Mouse (Mus musculus): Measurements from ENCODE around the gene D8Ertd738e. TPM values are rescaled to one million over a fixed set of nuclear protein-coding genes. Genes with fewer than 3 reads are reported as not detected.
A peak's percentile ranks its signal among the peaks of the same experiment; 100 is the strongest.

Gene D8Ertd738e
- total and polyA plus RNA-seq, 3 experiments, result 158 to 249 (median 206) TPM

DNA sequence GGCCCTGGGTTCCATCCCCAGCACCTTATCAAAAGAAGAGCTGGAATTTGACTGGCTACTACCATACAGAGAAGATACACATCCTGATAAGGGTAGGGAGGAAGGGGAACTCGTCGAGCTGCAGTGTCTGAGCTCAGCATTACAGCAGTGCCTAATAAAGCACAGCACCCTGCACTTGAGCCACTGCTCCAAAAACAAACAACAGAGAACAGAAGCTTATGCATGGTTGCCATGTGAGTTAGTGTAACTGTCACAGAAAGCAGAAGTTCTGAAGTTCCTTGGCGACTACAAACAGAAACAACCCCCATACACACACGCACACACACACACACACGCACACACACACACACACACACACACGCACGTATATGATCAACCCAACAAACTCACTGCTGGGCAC, 29.4 kb downstream of the D8Ertd738e start:
- peak in 1 of 2 experiments; percentile 40 for DNase-seq
- no peak overlapping the region for H3K27ac ChIP-seq
- intact Hi-C loops (cut with DNase I), result no loop called here

DNA sequence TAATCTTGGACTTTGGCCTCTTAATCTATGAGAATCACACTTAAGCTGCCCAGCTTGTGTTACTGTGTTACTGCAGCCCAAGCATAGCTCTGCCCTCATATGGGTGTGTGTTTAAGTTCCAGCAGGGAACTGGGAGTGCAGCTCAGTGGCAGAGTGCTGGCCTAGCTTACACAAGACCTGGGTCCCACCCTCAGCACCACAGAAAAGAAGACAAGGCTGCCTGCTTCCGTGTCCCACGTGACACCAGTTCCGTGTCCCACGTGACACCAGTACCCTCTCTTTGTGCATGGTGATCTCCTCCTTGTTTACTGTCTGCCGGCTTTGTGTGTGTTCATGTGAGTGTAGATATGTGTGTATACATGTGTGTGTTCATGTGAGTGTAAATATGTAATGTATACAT, 31.4 kb downstream of the D8Ertd738e start:
- Histone ChIP-seq H3K27ac (no peak overlapping the region), H3K9ac (ENCODE audit: low read depth, low read length) (no peak overlapping the region), H3K4me3 (no peak overlapping the region), H3K4me1 (ENCODE audit: control insufficient read depth, insufficient read depth, low read length) (no peaks in the 10 kb centered on the region), H3K36me3 (ENCODE audit: control insufficient read depth, insufficient read depth, low read length) (no peaks in the 10 kb centered on the region), H3K27me3 (ENCODE audit: control insufficient read depth, insufficient read depth, low read length) (no peaks in the 10 kb centered on the region), H3K79me2 (replicated peaks; ENCODE audit: control insufficient read depth, insufficient read depth, low read length) (no peaks in the 10 kb centered on the region)
- TF ChIP-seq EP300 (IDR thresholded peaks at IDR 0.05; ENCODE audit: insufficient read depth, low read depth, low read length), result no peak
- TF ChIP-seq POLR2A (IDR thresholded peaks at IDR 0.05; ENCODE audit: insufficient read depth, low read depth, low read length), result no peak
- TF ChIP-seq CTCF (IDR thresholded peaks at IDR 0.05), result no peak
- DNase-seq, result peak; percentile 23 to 46
- intact Hi-C loops (cut with DNase I), result no loop called here
- 98% methylated on average over 5 of the region's 5 CpGs for WGBS

More for the DNA sequence above, 29.4 kb downstream of the D8Ertd738e start:
- WGBS, result 67% methylated on average over 7 of the region's 7 CpGs
- no peaks in the 10 kb centered on the region for H3K4me1 ChIP-seq (ENCODE audit: control insufficient read depth, insufficient read depth, low read length)
- H3K27me3 ChIP-seq (ENCODE audit: control insufficient read depth, insufficient read depth, low read length), result no peaks in the 10 kb centered on the region
- TF ChIP-seq POLR2A (IDR thresholded peaks at IDR 0.05; ENCODE audit: insufficient read depth, low read depth, low read length) (no peak), CTCF (IDR thresholded peaks at IDR 0.05) (no peak), EP300 (IDR thresholded peaks at IDR 0.05; ENCODE audit: insufficient read depth, low read depth, low read length) (no peak)
- no peaks in the 10 kb centered on the region for H3K36me3 ChIP-seq (ENCODE audit: control insufficient read depth, insufficient read depth, low read length)
- H3K4me3 ChIP-seq, result no peak overlapping the region
- H3K79me2 ChIP-seq (replicated peaks; ENCODE audit: control insufficient read depth, insufficient read depth, low read length), result no peaks in the 10 kb centered on the region
- H3K9ac ChIP-seq (ENCODE audit: low read depth, low read length), result no peak overlapping the region

DNA sequence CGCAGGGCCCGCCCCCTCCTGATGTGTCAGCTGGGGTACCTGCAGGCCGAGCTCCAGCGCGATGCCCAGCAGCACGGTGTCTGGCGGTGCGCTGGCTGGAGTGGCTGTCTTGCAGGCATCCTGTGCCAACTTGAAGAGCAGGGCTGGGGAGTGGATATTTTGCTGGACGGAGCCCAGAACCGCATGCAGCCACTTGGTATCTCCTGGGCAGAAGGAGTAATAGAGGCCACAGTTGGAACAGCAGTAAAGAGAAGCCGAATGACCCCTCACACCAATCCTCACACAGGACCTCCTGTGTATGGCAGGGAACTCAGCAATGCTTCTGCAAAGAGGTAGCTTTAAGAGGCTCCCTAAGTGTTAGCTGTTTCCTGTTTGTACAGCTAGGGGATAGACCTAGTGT, 32.3 kb downstream of the D8Ertd738e start:
- no peaks in the 10 kb centered on the region for H3K4me1 ChIP-seq (ENCODE audit: control insufficient read depth, insufficient read depth, low read length)
- H3K27me3 ChIP-seq (ENCODE audit: control insufficient read depth, insufficient read depth, low read length), result no peaks in the 10 kb centered on the region
- H3K79me2 ChIP-seq (replicated peaks; ENCODE audit: control insufficient read depth, insufficient read depth, low read length), result no peaks in the 10 kb centered on the region
- H3K4me3 ChIP-seq, result no peak overlapping the region
- H3K9ac ChIP-seq (ENCODE audit: low read depth, low read length), result no peak overlapping the region
- no peak for DNase-seq
- 83% methylated on average over 11 of the region's 11 CpGs for WGBS
- H3K27ac ChIP-seq, result no peak overlapping the region
- no peaks in the 10 kb centered on the region for H3K36me3 ChIP-seq (ENCODE audit: control insufficient read depth, insufficient read depth, low read length)
- TF ChIP-seq CTCF (IDR thresholded peaks at IDR 0.05) (no peak), EP300 (IDR thresholded peaks at IDR 0.05; ENCODE audit: insufficient read depth, low read depth, low read length) (no peak), POLR2A (IDR thresholded peaks at IDR 0.05; ENCODE audit: insufficient read depth, low read depth, low read length) (no peak)
- intact Hi-C loops (cut with DNase I), result no loop called here

DNA sequence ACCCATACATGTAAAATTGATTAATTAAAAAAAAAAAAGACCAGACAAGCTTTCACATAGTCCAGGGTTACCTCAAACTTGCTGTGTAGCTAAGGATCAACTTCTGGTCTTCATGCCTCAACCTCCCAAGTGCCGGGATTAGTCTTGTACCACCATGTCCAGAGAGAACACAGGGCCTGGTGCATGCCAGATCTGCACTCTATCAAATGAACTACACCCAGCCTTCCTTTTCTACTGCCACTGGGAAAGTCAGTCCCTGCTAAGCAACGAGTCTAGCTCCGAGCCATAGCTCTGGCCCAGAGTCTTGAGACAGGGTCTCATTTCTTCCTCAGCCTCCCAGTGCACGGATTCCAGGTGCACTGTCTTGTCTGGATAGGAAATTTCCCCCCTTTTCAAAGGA, 36.2 kb downstream of the D8Ertd738e start:
- H3K9ac ChIP-seq (ENCODE audit: low read depth, low read length), result no peak overlapping the region
- intact Hi-C loops (cut with DNase I), result no loop called here
- H3K79me2 ChIP-seq (replicated peaks; ENCODE audit: control insufficient read depth, insufficient read depth, low read length), result no peaks in the 10 kb centered on the region
- no peak for TF ChIP-seq CTCF (IDR thresholded peaks at IDR 0.05)
- TF ChIP-seq POLR2A (IDR thresholded peaks at IDR 0.05; ENCODE audit: insufficient read depth, low read depth, low read length), result no peak
- no peak for TF ChIP-seq EP300 (IDR thresholded peaks at IDR 0.05; ENCODE audit: insufficient read depth, low read depth, low read length)
- H3K27me3 ChIP-seq (ENCODE audit: control insufficient read depth, insufficient read depth, low read length), result no peaks in the 10 kb centered on the region
- 91% methylated on average over 4 of the region's 4 CpGs for WGBS
- H3K4me3 ChIP-seq, result no peak overlapping the region
- H3K4me1 ChIP-seq (ENCODE audit: control insufficient read depth, insufficient read depth, low read length), result peaks cover 14% of the 10 kb centered on the region
- peaks cover 13% of the 10 kb centered on the region for H3K36me3 ChIP-seq (ENCODE audit: control insufficient read depth, insufficient read depth, low read length)
- no peak for DNase-seq
- no peak overlapping the region for H3K27ac ChIP-seq

DNA sequence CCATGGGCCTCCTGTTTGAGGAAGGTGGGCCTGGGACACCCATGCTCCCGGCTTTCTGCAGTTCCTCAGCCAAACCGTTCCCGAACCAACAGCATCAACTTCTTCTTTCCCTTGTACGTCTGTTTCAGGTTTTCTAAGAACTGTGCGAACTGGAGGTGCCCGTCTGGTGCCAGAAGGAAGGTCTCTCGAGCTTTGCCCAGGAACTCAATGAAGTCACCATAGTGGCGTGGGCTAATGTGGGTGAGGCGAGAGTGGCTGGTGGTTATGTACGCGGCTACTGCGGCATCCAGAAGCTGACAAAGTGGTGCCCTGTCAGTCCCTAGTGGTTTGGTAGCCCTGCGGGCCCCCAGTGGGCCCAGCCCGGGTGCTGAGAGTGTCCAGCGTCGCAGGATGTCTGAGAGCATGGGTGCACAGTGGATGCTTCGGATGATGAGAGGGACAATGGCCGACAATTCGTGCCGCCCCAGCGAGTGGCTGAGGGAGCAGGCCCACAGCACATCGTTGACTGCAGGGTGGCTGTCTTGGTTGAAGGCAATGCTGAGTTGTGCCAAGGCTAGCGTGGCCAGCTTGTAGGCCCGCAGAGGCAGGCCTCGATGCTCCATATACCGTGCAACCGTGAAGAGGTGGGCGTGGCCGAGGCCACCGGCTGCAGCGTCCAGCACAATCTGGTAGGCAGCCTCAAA, 37.5 kb downstream of the D8Ertd738e start:
- H3K79me2 ChIP-seq (replicated peaks; ENCODE audit: control insufficient read depth, insufficient read depth, low read length), result no peaks in the 10 kb centered on the region
- intact Hi-C loops (cut with DNase I), result no loop called here
- 88% methylated on average over 31 of the region's 31 CpGs for WGBS
- H3K27me3 ChIP-seq (ENCODE audit: control insufficient read depth, insufficient read depth, low read length), result no peaks in the 10 kb centered on the region
- TF ChIP-seq CTCF (IDR thresholded peaks at IDR 0.05), result no peak
- TF ChIP-seq EP300 (IDR thresholded peaks at IDR 0.05; ENCODE audit: insufficient read depth, low read depth, low read length), result no peak
- TF ChIP-seq POLR2A (IDR thresholded peaks at IDR 0.05; ENCODE audit: insufficient read depth, low read depth, low read length), result no peak
- H3K36me3 ChIP-seq (ENCODE audit: control insufficient read depth, insufficient read depth, low read length), result peaks cover 23% of the 10 kb centered on the region
- DNase-seq, result no peak
- H3K9ac ChIP-seq (ENCODE audit: low read depth, low read length), result no peak overlapping the region
- H3K27ac ChIP-seq, result no peak overlapping the region
- H3K4me1 ChIP-seq (ENCODE audit: control insufficient read depth, insufficient read depth, low read length), result peaks cover 22% of the 10 kb centered on the region
- no peak overlapping the region for H3K4me3 ChIP-seq

DNA sequence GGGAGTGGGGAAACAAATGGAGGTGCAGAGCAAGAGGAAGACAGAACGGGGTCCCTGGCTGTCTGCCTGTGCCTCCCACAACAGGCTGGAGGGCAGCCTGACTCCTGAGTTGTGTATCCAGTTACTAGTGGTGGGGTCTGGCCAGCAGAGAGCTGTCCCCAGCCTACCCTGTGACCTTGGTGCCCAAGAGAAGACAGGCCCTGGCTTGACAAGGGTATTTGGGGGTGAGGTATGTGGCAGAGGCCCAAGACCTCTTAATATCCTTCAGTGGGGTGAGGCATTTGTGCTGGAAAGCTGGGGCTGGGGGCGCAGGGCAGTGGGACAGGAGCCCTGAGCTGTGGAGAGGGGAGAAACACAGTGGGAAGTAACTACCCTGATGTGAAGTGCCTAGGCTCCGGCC, 38.3 kb downstream of the D8Ertd738e start:
- DNase-seq, result no peak
- Histone ChIP-seq H3K9ac (ENCODE audit: low read depth, low read length) (no peak overlapping the region), H3K27ac (peak overlapping the region; percentile 13; the same call in 1 of the 2 replicates), H3K4me3 (no peak overlapping the region), H3K79me2 (replicated peaks; ENCODE audit: control insufficient read depth, insufficient read depth, low read length) (no peaks in the 10 kb centered on the region), H3K4me1 (ENCODE audit: control insufficient read depth, insufficient read depth, low read length) (peaks cover 26% of the 10 kb centered on the region), H3K36me3 (ENCODE audit: control insufficient read depth, insufficient read depth, low read length) (peaks cover 27% of the 10 kb centered on the region), H3K27me3 (ENCODE audit: control insufficient read depth, insufficient read depth, low read length) (no peaks in the 10 kb centered on the region)
- TF ChIP-seq CTCF (IDR thresholded peaks at IDR 0.05) (no peak), POLR2A (IDR thresholded peaks at IDR 0.05; ENCODE audit: insufficient read depth, low read depth, low read length) (no peak), EP300 (IDR thresholded peaks at IDR 0.05; ENCODE audit: insufficient read depth, low read depth, low read length) (0 out of 2 replicates have a peak, but pooled peaks have one; percentile 16)
- 46% methylated on average over 3 of the region's 3 CpGs for WGBS
- intact Hi-C loops (cut with DNase I), result no loop called here
